Mouse (Mus musculus) lung, postnatal 10 days (tissue): ENCODE results near the gene Lrrn2.
A peak's percentile ranks its signal among the peaks of the same experiment; 100 is the strongest.

ENCODE experiments used
- DNase-seq: peaks from one replicate; pipeline ENCODE4 v3.0.0; 2021

Lrrn2 gene

DNA sequence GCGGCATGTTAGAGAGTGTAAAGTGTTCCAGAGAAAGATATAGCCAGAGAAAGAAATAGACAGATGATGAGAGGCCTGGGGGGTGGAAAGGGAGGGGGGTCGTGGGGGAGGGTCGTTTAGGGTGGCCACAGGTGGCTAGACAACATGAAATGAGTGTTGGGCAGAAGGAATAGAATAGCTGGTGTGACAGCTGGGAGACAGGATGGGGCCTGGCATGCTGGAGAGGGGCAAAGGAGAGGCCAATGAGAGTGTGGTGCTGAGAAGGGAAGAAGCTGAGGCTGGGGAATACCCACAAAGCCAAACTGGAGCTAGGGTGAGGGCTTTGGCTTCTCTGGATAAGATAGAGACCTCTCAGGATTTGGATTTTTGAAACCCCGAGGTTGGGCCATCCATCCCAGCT lies 6.6 kb downstream of the Lrrn2 start:
- DNase-seq, result no peak

DNA sequence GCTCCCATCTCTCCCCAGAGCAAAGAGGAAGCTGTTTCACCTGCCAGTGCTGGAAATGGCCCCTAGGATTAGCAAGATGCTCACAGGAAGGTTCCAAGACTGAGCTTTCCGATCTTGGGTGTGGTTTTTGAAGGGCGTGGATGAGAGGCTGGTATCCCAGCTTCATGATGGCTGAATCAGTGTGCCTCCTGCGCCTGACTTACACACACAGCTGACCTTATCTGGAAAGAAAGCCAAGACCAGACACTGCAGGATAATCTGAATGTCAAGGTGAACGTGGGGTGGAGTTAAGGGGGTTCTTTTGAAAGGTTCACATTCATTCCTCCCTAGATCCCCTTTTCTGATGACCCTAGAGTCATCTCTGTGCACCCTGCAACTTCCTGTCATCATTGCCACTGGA lies 8.7 kb downstream of the Lrrn2 start:
- DNase-seq, result no peak

DNA sequence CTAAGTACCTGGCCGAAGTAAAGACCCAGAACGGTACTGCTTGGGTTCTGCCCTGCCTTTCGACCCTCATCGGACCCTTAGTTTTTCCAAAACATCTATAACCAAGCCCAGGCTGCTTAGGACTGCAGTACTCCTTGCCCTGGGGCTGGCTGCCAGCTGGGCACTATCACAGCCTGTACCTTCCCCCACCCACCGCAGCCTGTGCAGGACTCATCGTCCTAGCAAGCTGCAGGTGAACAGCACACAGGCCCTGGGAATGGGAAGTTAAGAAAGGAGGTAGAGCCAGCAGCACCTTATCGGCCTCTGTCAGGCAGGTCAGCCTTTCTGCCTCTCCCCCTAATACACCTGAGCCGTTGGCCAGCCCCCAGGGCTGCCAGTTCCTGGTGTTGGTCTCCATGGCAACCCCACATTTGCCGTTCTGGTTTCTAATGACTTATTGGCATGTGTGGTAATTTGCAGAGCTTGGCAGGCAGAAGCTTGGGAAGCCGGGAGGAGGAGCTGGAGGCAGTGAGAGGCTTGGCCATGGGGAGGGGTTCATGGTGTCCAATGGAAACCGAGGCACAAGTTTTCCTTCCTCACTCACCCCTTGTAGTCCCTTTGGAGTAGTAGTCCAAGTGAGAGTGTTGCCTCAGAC lies 10.2 kb downstream of the Lrrn2 start:
- no peak for DNase-seq

DNA sequence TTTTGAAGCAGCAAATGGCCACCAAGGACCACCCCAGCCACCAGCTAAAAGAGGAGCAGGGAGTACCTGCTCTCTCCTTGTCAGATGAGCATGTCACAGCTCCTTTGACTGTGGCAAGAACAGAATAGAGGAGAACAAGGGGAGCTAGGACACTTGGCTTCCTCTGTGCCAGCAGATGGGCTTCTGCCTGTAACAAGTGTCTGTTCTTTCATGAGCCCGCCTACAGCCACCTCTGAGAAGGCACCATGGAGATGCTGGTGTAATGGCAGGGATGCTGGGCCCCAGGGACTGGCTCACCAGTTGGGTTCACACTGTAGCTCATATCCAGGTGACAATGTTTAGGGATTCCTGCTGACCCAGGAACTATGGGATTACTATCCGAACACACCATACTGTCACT lies 12.0 kb downstream of the Lrrn2 start:
- no peak for DNase-seq

DNA sequence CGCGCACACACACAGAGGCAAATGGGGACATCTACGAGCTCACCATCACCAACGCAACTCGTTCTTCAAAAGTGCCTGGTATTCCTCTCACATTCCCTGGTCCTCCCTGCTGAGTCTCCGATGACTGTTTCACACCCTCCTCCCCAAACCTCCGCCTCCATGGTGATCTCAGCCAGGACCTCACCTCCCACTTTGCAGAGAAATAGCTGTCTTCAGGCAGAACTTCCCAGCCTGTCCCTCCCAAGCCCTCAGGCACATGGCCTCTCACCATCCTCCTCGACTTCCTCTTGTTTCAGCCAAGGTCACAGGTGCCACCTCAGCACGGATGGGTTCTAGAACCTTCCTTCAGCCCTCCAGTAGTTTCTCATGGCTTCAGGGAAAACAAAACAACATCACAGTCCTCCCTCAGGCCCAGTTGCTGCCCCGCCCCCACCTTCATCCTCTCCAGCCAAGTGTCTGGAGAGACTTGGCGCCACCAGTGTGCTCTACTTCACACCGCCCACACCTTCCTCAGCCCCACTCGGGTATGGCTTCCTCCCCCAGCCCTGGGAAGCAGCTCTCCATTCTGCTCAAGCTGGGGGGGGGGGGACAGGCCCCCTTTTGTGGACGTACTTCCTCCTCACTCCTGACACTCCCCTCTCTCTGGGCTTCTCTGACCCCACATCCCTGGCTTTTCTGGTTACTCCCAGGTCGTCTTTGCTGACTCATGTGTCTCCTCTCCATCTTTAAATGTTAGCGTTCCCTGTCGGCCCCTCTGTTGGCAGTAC lies 13.4 kb downstream of the Lrrn2 start:
- DNase-seq, result no peak

DNA sequence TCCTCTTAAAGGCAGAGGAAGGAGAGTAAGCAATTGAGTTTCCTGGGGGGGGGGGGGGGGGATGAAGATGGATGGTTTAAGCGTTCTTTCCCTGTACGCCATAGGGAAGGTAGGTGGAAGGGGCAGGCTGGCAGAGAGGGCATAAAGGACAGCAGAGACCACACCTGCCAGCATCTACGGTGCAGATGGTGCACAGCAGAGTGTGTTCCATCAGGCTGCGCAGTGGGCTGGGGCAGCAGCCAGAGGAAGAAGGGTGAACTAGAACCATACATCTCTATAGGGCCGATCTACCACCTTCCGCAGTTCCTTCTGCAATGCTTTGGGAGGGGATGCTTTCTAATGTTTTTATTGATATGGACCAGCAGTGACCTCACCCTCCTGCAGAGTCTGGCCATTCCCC lies 19.0 kb downstream of the Lrrn2 start:
- no peak for DNase-seq

DNA sequence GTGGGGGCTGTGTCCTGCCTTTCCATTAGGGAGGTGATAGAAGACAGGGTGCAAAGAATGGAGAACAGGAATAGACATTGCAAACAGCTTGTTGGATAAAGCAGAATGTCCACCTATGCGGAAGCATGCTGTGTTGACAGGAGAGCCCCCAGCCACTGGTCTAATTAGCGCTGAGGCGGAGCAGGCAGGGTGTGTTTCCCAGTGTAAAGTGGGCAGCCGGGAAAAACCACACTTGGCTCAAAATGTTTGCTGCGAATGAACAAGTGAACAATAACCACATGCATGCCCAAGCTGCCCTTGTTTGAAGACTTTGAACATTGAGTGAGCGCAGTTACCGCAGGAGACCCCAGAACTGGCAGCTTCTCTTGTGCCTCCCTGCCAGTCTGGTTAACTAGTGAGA lies 19.6 kb downstream of the Lrrn2 start:
- DNase-seq, result no peak

DNA sequence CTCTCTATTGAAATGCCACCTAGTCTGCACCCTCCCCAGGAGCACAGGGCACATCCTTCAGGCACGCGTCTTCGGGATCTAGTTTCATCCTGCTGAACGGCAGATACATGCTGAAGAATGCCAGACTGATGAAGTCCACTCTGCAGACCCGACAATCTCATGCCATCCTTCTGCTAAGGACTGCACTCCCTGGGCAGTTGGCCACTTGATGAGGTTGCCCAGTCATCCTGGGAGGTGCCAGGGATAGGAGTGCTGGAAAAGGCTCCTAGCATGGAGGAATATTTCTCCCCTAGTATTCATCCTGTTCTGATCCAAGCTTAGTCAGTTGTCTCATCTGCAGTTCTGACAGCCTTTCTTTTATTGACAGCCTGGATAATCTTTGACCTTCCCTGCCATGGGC lies 20.9 kb downstream of the Lrrn2 start:
- no peak for DNase-seq

DNA sequence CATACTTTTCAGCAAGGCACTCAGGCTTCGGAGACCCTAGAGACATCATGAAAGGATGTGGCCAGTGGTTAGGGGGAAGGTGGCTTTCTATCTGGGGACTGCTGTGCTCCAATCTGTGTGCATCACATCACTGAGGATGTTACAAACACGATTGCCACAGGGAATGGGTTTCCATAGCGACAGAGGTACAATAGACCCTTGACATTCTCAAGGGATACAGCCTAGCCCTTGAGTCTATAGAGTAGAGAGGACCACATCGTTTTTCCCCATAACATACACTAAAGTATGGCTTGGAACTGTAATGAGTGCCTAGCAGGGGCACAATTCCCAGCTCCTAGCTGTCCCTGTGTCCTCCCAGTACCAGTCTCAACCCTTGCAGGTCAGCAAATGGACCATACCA lies 23.4 kb downstream of the Lrrn2 start:
- no peak for DNase-seq

DNA sequence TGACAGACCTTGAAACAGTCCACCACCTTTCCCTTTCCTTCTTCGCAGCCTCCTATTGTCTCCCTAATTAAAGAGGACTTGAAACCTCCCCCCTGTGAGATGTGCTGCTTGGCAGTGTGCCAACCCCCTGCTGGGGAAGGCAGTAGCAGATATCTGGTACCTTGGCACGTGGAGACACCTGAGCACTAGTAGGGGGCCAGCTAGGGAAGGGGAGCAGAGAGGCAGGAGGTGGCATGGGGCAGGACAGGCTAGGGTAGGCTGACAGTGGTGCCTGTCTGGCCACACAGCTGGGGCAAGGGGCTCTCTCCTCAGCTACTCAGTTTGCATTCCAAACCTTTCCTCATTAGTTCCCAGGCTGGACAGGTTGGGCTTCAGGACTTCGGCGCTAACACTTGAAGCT lies 29.0 kb downstream of the Lrrn2 start:
- DNase-seq, result no peak

DNA sequence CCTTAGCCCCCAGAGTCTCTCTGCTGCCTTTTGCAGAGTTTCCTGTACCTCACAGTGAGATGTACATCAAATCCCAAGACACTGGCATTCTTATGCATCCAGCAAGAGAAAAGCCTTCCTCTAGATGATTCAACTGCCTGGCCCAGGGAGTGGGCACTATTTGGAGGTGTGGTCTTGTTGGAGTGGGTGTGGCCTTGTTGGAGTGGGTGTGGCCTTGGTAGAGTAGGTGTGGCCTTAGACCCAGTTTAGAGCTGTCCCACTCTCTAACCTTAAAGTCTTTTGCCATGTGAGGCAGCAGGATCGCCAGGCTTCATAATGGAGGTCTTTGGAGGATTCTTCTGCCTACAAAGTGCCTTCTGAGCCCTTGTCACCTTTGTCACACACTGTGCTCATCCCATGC lies 29.9 kb downstream of the Lrrn2 start:
- no peak for DNase-seq

DNA sequence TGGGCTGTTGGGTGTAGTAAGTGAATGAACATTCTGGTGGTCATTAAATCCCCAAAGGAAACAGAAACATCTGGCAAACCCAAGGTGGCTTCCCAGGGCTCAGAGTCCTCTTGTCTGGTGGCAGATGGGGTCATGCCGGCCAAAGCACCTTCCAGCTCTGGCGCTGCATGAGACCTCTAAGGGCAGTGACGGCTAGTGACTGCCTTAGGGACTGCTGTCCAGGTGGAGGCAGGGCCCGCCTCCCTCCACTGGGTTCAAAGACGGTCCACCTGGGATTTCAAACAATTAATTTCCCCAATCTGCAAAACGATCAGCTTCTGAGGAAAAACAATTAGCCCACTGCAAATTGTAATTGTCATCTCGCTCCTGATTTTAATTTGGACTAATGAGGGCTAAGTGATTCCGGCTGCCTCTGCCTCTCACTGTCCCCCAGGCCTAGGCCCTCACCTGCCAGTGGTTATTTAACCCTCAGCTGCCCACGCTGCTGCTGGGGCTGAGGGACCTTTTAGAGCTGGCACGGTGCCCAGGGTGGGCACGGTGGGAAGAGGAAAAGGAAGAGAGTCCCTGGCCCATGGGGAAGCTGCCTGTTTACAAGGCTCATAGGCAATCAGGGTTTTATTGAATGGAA lies 30.5 kb downstream of the Lrrn2 start:
- DNase-seq, result no peak

DNA sequence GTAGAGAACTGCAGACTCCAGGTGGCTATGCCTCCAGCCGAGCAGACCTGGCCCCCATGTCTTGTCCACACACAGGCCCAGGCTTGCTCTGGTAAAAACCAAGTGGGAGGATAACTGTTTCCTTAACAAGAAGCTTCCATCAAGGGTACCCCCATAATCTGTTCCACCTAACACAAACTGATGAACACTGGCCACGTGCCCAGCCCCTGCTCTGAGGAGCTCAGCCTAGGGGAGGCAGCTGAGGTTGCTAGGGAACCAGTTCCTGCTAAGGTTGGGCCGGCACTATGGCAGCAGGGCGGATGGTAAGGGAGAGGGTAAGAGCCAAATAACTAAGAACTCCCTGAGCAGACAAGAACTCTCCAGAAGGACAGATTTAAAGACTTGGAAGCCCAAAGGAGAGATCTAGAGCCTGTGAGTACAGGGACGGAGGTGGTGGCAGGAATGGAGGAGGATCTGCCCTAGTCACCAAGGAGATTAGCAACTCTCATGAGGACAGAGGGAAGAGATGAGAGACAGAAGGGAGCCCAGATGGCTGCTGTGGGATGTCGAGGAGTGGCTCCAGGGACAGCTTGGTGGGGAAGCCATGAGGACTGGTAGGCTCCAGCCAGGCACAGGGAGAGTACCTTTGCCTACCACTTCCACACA lies 35.9 kb downstream of the Lrrn2 start:
- DNase-seq, result no peak

DNA sequence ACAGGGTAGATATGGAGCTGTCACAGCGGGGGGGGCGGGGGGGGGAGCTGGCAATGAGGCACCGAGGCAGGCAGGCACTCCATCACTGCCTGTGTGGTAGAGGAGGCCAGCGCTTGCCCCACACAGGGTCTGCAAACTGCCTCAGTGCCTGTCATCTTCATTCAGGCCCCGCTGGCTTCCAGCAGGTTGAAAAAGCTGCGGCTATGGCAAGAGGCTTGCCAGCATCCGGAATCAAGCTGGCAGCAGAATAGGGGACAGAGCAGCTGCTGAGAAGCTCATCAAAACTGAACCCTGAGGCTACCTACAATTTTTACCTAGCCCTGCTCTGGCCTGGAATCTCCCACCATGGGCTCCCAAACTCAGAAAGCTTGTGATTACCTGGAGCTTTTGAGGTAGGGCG lies 37.5 kb downstream of the Lrrn2 start:
- no peak for DNase-seq

DNA sequence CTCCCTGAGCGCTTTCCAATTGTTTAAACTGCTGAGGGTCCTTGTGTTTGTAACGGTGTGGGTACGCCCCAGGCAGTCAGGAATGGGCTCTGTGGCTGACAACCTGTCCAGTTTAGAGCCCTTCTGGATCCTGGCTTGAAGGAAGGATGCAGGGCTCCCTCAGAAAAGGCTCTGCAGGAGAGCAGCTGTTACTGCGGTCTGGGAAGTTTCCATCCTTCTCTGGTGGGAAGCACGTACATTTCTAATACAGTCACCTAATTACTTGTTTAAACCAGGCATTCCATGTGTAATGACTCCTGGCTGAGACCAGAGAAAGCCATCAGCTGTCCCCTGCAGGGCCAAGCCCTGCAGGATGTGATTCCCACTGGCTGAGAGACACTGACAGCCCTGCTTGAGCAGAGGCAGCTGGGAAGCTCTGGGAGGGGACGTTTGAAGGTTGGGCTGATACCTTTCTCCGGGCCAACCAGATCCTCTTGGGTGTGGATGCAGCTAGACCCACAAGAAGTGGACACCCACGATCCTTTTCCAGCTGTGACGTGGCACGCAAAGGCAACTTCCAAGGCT lies 38.1 kb downstream of the Lrrn2 start:
- DNase-seq, result peak; percentile 34

DNA sequence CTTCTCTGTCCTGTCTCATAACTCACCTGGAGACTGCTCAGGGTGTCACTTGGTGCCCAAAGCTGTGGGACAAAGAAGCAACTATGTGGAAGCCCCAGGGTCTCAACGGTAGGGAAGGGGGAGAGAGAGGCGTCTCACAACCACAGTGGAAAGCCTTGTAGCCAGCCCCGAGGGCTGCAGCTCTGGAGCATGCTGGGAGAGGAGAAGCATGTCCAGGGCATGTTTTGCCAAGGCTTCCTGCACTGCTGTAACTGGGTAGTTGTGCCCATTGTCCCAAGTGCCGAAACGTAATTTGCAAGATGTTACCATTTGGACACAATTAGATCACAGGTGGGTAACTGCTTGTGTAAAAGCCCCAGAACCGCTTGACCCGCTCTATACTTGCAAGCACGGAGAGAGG lies 39.2 kb downstream of the Lrrn2 start:
- DNase-seq, result no peak

DNA sequence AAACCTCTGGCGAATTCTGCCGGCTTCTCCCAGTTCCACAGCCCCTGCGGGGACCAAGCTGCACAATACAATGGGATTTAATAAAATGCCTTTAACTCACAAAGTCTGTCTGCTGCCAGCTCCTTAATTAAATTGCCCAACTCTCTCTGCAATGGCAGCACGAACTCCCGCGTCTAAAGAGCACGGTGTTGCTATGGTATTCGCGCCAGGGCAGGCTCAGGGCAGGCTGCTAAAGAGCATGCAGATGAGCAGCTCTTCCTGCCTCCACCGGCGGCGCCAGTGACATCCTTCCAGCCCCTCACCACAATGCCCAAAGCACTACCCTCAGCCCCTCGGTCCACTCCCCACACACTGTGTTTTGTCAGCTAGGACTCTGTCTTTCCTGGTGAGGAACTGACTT lies 41.0 kb downstream of the Lrrn2 start:
- DNase-seq, result no peak

DNA sequence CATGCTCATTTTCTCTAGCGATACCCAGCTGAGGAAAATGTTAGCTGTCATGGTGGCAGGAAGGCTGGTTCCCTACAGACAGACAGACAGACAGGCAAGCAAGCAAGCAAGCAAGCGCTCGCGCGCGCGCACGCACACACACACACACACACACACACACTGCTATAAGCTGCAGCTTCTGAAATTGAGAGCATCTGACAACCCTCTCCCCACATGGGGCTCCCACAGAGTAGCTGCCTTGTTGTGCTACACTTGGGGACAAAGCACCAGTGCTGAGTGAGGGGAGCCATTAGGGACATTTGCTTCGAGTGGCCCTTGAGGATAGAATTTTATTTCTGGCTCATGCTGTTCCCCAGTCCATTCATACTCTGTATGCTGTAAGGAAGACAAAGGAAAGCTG lies 42.2 kb downstream of the Lrrn2 start:
- DNase-seq, result no peak

DNA sequence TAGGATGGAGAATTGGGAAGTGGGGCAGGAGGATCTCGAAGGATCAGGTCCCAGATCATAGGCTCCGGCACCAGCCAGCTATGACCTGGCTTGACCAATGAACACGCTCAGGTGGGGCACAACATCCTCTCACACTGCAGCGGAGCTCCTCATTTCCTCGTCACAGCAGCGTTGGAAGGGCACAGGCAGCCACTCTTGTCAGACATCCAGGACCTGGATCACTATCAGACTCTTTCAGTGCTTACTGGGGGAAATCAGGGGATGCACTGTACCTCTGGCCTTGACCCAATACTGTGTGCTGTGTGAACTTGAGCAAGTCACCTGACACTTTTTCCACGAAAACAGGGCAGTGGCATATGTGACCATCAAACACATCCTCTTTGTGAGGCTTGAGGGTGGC lies 45.2 kb downstream of the Lrrn2 start:
- no peak for DNase-seq

DNA sequence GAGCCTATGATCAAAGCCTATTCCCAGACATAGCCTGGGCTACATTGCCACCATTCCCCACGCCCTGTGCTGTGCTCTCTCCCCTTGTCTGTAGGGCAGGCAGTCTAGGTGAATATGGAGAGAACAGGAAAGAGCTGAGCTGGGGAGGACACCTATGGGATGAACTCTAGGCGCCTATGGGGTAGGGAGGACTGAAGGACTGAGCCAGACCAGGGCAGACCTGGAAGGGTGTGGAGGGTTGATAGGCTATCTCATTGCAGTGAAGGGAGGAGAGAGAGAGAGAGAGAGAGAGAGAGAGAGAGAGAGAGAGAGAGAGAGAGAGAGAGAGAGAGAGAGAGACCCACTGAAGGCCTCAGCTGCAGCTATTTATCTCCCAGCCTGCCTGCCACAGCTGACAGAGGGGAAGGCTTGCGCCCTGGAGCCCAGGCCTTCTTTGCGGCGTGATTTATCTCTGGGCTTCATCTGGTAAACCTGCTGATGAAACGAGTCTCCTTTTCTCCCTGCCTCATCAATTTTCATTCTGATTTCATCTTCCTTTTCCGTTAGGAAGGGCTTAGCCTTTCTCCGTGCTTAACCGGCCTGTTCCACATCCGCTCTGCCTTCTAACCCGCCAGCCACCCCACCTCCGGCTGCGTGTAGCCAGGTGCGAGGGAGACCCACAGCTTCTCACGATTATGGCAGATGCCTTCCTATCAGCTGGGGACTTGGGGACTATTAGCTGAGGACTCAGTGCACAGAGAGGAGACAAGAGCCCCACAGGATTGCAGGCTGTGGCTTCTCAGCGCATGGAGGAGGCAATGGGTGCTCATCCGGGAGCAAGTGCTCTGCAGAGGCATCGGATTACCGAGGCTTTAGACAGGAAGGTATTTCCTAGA lies 48.2 kb downstream of the Lrrn2 start:
- no peak for DNase-seq

DNA sequence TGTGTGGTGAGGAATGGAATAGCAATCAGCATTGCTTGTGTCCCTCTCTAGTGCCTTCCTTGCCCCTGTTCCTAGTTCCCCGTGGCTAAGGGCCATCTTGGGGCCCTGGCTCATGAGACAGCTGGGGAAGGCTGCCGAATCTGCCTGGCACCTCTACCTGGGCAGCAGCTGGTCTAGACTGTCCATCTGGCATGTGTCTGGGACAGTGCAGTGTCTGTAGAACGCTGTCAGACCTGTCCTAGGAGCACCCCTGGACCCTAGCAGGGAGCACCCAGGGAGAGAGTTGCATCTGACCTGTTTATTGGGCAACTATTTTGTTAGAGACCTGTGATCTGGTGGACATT lies 48.8 kb downstream of the Lrrn2 start:
- no peak for DNase-seq

DNA sequence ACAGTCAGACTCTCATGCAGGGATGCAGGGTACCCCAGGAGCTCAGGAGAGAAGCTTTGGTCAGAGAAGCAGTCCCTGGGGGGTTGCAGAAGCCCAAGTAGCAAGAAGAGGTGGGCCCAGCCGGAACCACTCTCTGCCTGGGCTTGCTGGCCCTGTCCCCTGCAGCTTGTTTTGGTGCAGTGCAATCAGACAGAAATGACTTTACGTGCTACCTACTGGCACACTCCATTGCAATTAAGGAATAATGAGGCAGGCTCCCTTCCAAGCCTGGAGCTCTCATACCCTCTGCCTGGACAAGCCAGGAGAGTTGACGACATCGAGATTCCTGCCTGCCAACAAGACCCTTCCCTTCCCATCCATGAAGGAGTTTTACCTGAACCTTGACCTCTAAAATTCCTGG lies 50.2 kb downstream of the Lrrn2 start:
- no peak for DNase-seq

DNA sequence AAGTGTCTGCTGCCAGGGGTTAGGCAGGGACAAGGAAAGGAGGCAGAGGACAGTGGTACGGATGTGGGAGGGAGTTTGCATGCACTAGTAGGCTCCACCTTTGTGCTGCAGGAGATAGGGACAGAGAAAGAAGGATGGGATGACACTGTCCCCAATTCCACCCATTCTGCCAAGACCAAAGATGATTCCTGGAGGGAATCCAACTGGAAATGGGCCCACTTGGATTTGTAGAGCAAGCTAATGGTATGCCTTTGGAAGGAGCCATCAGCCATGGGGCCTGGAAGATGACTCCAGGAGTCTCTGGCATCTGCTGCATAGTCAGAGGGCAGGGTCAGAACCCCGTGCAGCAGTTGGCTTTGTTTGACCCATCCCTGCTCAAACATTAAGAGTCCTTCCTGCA lies 52.3 kb downstream of the Lrrn2 start:
- DNase-seq, result peak; percentile 16
